Mouse (Mus musculus) spleen, adult 2 months (tissue): ENCODE measurements at regions not wholly inside any gene's neighbourhood (a gene's known extent, or its start where the extent isn't known, plus 50 kb on each side); places are given as distances from the start of the nearest gene placed in this dataset.

Experiments used
- DNase-seq, 2 experiments: peaks; one replicate each; pipeline versions ENCODE4 v3.0.0 to v3.0.0-alpha.2; 2012 to 2021; ENCODE audit warnings: low spot score in 2 of 2, low read depth in 1 of 2
- H3K27ac ChIP-seq: fragments of 200-500 bp; 2 replicates; pipeline ENCODE4 v1.5.1; 2012; ENCODE audit warnings: low read length, inconsistent platforms; ENCODE audit not compliant: insufficient read depth
- H3K27me3 ChIP-seq: fragments of 200-500 bp; 2 replicates; pipeline ENCODE4 v1.6.1; 2012; ENCODE audit warnings: mild to moderate bottlenecking, moderate library complexity, low read length, inconsistent platforms; ENCODE audit not compliant: control insufficient read depth, insufficient read depth
- H3K36me3 ChIP-seq: fragments of 200-500 bp; 2 replicates; pipeline ENCODE4 v1.6.1; 2012; ENCODE audit warnings: mild to moderate bottlenecking, low read length, inconsistent platforms; ENCODE audit not compliant: control insufficient read depth, insufficient read depth
- H3K4me1 ChIP-seq: fragments of 200-500 bp; 2 replicates; pipeline ENCODE4 v1.6.1; 2011; ENCODE audit warnings: inconsistent platforms; ENCODE audit not compliant: control insufficient read depth, insufficient read depth, insufficient read length
- H3K4me3 ChIP-seq: fragments of 200-500 bp; 2 replicates; pipeline ENCODE4 v1.5.1; 2011; ENCODE audit warnings: mild to moderate bottlenecking, inconsistent platforms; ENCODE audit not compliant: insufficient read depth, insufficient read length; ENCODE audit errors: extremely low read depth
- CTCF ChIP-seq: fragments of 200-500 bp; IDR thresholded peaks from 2 replicates; pipeline ENCODE4 v1.5.1; 2011; ENCODE audit warnings: mild to moderate bottlenecking, inconsistent platforms; ENCODE audit not compliant: insufficient read depth, insufficient read length, insufficient replicate concordance; ENCODE audit errors: extremely low read depth
- POLR2A ChIP-seq: fragments of 200-500 bp; IDR thresholded peaks from 2 replicates; pipeline ENCODE4 v1.6.1; 2011; ENCODE audit warnings: low read depth, low read length, inconsistent platforms
- WGBS: fragments of 180-500 bp; shearing (Covaris S2); methylation state at CpG from one replicate; pipeline ENCODE4 v1.1.7; 2018; 5-methylcytosine and 5-hydroxymethylcytosine counted together

DNA sequence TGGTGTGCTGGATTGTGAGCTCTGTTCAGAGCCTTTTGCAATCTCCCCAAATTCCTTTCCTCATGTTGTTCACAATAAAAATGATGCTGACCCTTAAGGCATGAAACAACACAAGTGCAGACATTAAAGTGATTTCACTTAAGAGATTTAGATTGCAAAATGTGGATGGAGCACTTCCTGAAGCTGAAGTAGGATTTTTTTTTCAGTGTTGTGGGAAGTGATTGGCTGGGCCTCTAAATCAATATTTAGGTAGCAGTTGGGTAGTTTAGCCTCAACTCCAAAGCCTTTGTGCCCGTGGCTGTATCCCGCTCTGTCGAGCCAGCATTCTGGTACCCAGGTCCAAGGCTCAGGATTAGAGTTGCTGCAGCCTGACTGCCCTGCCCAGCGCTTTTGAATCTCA is 133.0 kb downstream of the Zfp706 start:
- H3K36me3 ChIP-seq, result no peaks in the 10 kb centered on the region
- H3K27me3 ChIP-seq, result no peaks in the 10 kb centered on the region
- DNase-seq, result no peak
- WGBS, result 93% methylated on average over 4 of the region's 4 CpGs
- no peaks in the 10 kb centered on the region; the same call in 1 of the 2 replicates for H3K4me1 ChIP-seq
- H3K4me3 ChIP-seq, result no peak overlapping the region
- no peak overlapping the region for H3K27ac ChIP-seq
- TF ChIP-seq CTCF, result no peak

DNA sequence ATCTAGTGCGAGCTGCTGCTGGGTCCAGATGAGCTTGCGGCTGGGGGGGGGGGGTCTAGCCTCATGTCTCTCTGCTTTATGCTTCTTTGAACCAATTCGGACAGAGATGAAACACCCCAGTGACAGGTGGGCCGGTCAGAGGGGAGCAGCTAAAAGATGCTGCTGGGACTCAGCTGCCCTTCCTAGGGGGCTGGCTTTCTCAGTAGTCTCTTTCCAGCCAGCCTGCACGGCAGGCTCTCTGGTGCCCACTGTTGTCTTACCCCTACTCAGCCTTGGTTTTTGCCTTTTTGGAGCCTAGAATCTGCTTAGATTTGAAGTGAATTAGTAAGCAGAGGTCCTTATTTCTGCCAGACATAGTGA is 133.7 kb downstream of the Zfp706 start:
- H3K27ac ChIP-seq, result peak overlapping the region; percentile 48
- H3K36me3 ChIP-seq, result no peaks in the 10 kb centered on the region
- no peaks in the 10 kb centered on the region for H3K4me1 ChIP-seq
- WGBS, result 92% methylated on average over 5 of the region's 5 CpGs
- no peak overlapping the region for H3K4me3 ChIP-seq
- DNase-seq, result no peak
- H3K27me3 ChIP-seq, result no peaks in the 10 kb centered on the region
- TF ChIP-seq POLR2A, result no peak
- no peak for TF ChIP-seq CTCF

DNA sequence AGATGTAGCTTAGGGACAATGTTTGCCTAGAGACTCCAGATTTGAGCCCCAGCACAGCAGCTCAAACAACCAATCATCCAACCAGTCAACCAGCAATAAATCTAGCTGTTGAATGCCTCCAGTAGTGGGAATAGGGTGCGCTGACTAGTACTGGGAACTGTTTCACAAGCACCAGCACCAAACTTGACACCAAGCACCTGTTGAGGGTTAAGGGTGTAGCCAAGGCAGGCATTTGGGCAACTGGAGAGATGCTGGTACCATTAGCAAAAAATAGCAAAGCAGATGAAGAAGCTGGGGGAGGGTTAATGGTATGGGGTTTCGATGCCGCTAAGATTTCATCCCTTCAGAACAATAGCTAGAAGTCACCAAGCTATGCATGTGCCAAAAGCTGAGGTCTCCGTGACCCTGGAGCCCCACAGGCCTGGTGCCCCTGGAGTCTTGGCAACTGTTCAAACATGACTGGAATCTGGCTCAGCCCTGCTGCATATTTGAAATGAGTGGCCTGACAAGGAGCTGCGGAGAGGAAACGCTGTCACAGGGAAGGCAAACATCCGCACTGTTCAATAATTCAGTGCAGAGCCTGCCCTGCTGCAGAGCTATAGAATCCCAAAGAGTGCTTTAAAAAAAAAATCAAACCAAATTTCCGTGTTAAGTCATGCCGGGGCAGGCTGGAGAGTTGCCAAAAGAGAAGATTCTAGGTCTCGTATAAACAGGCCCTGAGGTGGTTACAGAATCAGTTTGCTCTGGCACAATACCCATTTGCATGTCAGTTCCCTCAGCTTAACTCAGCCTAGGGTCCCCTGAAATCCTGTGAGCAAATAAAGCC is 134.3 kb downstream of the Zfp706 start:
- H3K4me1 ChIP-seq, result no peaks in the 10 kb centered on the region
- WGBS, result 74% methylated on average over 10 of the region's 10 CpGs
- DNase-seq, result no peak

DNA sequence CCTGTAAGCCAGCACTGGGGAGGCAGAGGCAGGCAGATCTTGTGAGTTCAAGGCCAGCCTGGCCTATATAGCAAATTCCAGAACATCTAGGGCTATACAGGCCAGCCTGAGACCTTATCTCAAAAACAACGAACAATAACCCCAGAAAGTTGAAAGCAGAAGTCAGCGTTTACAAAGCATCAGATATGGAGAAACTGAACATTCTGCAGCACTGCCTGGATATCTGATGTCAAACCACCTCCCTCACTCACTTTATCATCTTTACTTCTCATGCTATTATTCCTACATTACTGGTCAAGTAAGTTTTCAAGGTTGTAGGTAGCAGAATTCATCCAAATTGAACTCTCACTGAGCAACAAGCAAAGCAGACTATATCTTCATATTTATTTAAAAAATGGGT is 135.0 kb downstream of the Zfp706 start:
- H3K36me3 ChIP-seq, result no peaks in the 10 kb centered on the region
- TF ChIP-seq CTCF, result no peak
- no peak for TF ChIP-seq POLR2A
- no peaks in the 10 kb centered on the region for H3K4me1 ChIP-seq
- no peak for DNase-seq
- H3K27ac ChIP-seq, result no peak overlapping the region
- WGBS, result 69% methylated on average over 2 of the region's 2 CpGs
- H3K27me3 ChIP-seq, result no peaks in the 10 kb centered on the region
- H3K4me3 ChIP-seq, result no peak overlapping the region

More for the DNA sequence above, 134.3 kb downstream of the Zfp706 start:
- H3K27ac ChIP-seq, result peak overlapping the region; percentile 48; the same call in 1 of the 2 replicates
- no peak overlapping the region for H3K4me3 ChIP-seq
- H3K27me3 ChIP-seq, result no peaks in the 10 kb centered on the region
- no peak for TF ChIP-seq POLR2A
- H3K36me3 ChIP-seq, result no peaks in the 10 kb centered on the region

DNA sequence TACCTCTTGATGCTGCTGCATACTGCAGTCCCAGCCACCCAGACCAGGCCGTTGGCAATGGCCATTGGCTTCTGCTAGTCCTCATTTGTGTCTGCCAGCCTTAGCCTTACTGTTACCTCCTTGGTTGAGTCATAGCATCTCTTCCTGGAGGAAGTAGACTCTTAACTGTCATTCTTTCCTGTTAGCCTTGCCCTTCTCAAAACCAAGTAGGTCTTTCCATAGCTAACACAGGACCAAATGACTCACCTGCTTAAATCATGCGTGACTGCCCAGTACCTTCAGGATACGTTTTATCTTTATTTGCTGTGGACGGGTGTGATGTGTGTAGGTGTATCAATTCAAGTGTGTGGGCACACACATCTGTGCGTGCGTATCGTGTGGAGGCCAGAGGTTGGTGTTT is 136.9 kb downstream of the Zfp706 start:
- no peaks in the 10 kb centered on the region for H3K27me3 ChIP-seq
- no peak overlapping the region for H3K27ac ChIP-seq
- H3K4me3 ChIP-seq, result no peak overlapping the region
- no peaks in the 10 kb centered on the region for H3K4me1 ChIP-seq
- no peaks in the 10 kb centered on the region for H3K36me3 ChIP-seq
- DNase-seq, result no peak
- WGBS, result 89% methylated on average over 7 of the region's 7 CpGs
- TF ChIP-seq CTCF, result no peak
- TF ChIP-seq POLR2A, result no peak

DNA sequence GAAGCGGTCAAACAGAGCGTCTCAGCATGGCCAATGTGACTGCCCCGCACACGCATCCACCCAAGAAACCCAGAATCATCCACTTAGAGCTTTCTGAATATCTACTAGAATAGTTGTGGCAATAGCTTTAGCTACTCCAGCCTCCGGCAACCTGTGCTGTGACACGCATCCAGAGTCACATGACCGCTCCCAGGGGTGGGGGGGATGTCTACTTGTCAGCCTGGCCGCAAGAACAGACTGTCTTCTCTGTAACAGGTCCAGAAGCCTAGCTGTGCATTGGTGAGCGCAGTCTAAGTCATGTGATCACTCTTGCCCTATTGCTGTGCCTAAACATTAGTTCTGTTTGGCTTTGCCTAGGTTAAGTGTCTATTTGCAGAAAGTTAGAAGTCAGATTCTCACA is 137.5 kb downstream of the Zfp706 start:
- Histone ChIP-seq H3K36me3 (no peaks in the 10 kb centered on the region), H3K27me3 (no peaks in the 10 kb centered on the region), H3K4me1 (peaks cover 2% of the 10 kb centered on the region; the same call in 1 of the 2 replicates), H3K4me3 (no peak overlapping the region), H3K27ac (no peak overlapping the region)
- TF ChIP-seq CTCF (no peak), POLR2A (no peak)
- no peak for DNase-seq
- 91% methylated on average over 9 of the region's 9 CpGs for WGBS

DNA sequence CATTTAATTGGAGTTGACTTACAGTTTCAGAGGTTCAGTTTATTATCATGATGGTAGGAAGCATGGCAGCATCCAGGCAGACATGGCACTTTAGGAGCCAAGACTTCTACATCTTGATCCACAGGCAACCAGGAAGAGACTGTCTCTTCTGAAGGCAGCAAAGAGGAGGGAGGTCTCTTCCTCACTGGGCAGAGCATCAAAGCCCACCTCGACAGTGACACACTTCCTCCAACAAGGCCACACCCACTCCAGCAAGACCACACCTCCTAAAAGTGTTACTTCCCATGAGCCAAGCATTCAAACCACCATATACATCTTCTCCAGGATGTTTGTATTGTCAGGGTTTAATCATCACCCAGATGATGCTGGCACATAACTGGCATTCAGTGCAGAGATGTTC is 141.5 kb downstream of the Zfp706 start:
- Histone ChIP-seq H3K27ac (no peak overlapping the region), H3K4me3 (no peak overlapping the region), H3K27me3 (no peaks in the 10 kb centered on the region), H3K36me3 (no peaks in the 10 kb centered on the region), H3K4me1 (peaks cover 3% of the 10 kb centered on the region; the same call in 1 of the 2 replicates)
- WGBS, result 7% methylated on average over 1 of the region's 1 CpGs
- DNase-seq, result peak in 1 of 2 experiments; percentile 12
- TF ChIP-seq CTCF (no peak), POLR2A (no peak)
